Mouse (Mus musculus): Measurements from ENCODE around the gene Mcu. TPM values are rescaled to one million over a fixed set of nuclear protein-coding genes. Genes with fewer than 3 reads are reported as not detected.

The Mcu gene
- total and polyA plus RNA-seq, 3 experiments, result 4.9 to 5.7 (median 5.3) TPM

GRCm38 (mm10) chr10:59628641-59629505, 12.4 kb upstream of the Mcu start:
- dilution Hi-C loops (cut with MboI; ENCODE audit: extremely low pct_ligation_motif_present, extremely low pct_unique_long_range_greater_than_20kb, low sequenced_read_pairs) (no loop called here), in situ Hi-C loops (cut with MboI; ENCODE audit: low pct_ligation_motif_present, low pct_unique_long_range_greater_than_20kb, low sequenced_read_pairs) (no loop called here)
- Histone ChIP-seq H3K79me2 (replicated peaks; ENCODE audit: control insufficient read depth, extremely low read depth, insufficient read depth, poor library complexity, severe bottlenecking) (no peaks in the 10 kb centered on the region), H3K9ac (ENCODE audit: insufficient read depth, low read depth) (no peak overlapping the region), H3K27ac (ENCODE audit: insufficient read depth, low read depth) (no peak overlapping the region), H3K9me3 (replicated peaks; ENCODE audit: low read length) (no peaks in the 10 kb centered on the region), H3K4me2 (ENCODE audit: insufficient read depth, low read depth, poor library complexity, severe bottlenecking) (no peak overlapping the region), H3K36me3 (replicated peaks in 1 of 2; ENCODE audit: control insufficient read depth in 1 of 2, insufficient read depth in 1 of 2, low read length in 1 of 2) (no peaks in the 10 kb centered on the region), H3K27me3 (replicated peaks) (no peaks in the 10 kb centered on the region), H3K4me1 (ENCODE audit: control insufficient read depth in 1 of 2, insufficient read depth in 2 of 2) (no peaks in the 10 kb centered on the region), H3K4me3 (replicated peaks in 1 of 3; ENCODE audit: low read depth in 2 of 3, low read length in 2 of 3, poor library complexity in 1 of 3) (no peak overlapping the region)
- DNase-seq (ENCODE audit: extremely low read depth), result no peak
- no peak for TF ChIP-seq HCFC1 (IDR thresholded peaks at IDR 0.05; ENCODE audit: low read depth, low read length)
- TF ChIP-seq POLR2AphosphoS2 (IDR thresholded peaks at IDR 0.05; ENCODE audit: low read depth, low read length), result no peak
- no peak for TF ChIP-seq CTCF (conservative IDR thresholded peaks at IDR 0.05 in 1 of 2, IDR thresholded peaks at IDR 0.05 in 1 of 2; ENCODE audit: low read depth in 2 of 2, low read length in 2 of 2)
- no peak for TF ChIP-seq MAFK (IDR thresholded peaks at IDR 0.05; ENCODE audit: insufficient replicate concordance, low read length)
- TF ChIP-seq IRF4 (IDR thresholded peaks at IDR 0.05; ENCODE audit: low read depth, low read length), result no peak
- TF ChIP-seq RAD21 (IDR thresholded peaks at IDR 0.05; ENCODE audit: low read depth, low read length), result no peak
- no peak for TF ChIP-seq SMC3 (IDR thresholded peaks at IDR 0.05; ENCODE audit: low read depth, low read length)
- no peak for TF ChIP-seq BHLHE40 (IDR thresholded peaks at IDR 0.05; ENCODE audit: low read depth, low read length)
- TF ChIP-seq JUND (conservative IDR thresholded peaks at IDR 0.05; ENCODE audit: low read depth, low read length), result no peak
- TF ChIP-seq E2F4 (IDR thresholded peaks at IDR 0.05; ENCODE audit: insufficient replicate concordance, low read depth, low read length), result no peak
- TF ChIP-seq SIN3A (IDR thresholded peaks at IDR 0.05; ENCODE audit: low read length), result no peak
- TF ChIP-seq USF2 (conservative IDR thresholded peaks at IDR 0.05; ENCODE audit: low read depth, low read length), result no peak
- TF ChIP-seq ZNF384 (IDR thresholded peaks at IDR 0.05; ENCODE audit: low read depth, low read length), result no peak
- TF ChIP-seq ZC3H11A (IDR thresholded peaks at IDR 0.05; ENCODE audit: low read depth, low read length), result no peak
- no peak for TF ChIP-seq PAX5 (IDR thresholded peaks at IDR 0.05; ENCODE audit: low read length)
- TF ChIP-seq RCOR1 (conservative IDR thresholded peaks at IDR 0.05; ENCODE audit: low read depth, low read length), result no peak
- no peak for TF ChIP-seq NELFE (IDR thresholded peaks at IDR 0.05; ENCODE audit: low read depth, low read length)
- no peak for TF ChIP-seq ELF1 (IDR thresholded peaks at IDR 0.05; ENCODE audit: low read depth, low read length)
- no peak for TF ChIP-seq POLR2A (IDR thresholded peaks at IDR 0.05; ENCODE audit: low read depth, low read length)

GRCm38 (mm10) chr10:59623496-59623895, 7.0 kb upstream of the Mcu start:
- in situ Hi-C loops (cut with MboI; ENCODE audit: low pct_ligation_motif_present, low pct_unique_long_range_greater_than_20kb, low sequenced_read_pairs) (no loop called here), dilution Hi-C loops (cut with MboI; ENCODE audit: extremely low pct_ligation_motif_present, extremely low pct_unique_long_range_greater_than_20kb, low sequenced_read_pairs) (no loop called here)
- Histone ChIP-seq H3K9ac (ENCODE audit: insufficient read depth, low read depth) (no peak overlapping the region), H3K9me3 (replicated peaks; ENCODE audit: low read length) (no peaks in the 10 kb centered on the region), H3K27ac (ENCODE audit: insufficient read depth, low read depth) (no peak overlapping the region), H3K27me3 (replicated peaks) (peaks cover 2% of the 10 kb centered on the region), H3K79me2 (replicated peaks; ENCODE audit: control insufficient read depth, extremely low read depth, insufficient read depth, poor library complexity, severe bottlenecking) (no peaks in the 10 kb centered on the region), H3K36me3 (replicated peaks in 1 of 2; ENCODE audit: control insufficient read depth in 1 of 2, insufficient read depth in 1 of 2, low read length in 1 of 2) (no peaks in the 10 kb centered on the region), H3K4me2 (ENCODE audit: insufficient read depth, low read depth, poor library complexity, severe bottlenecking) (no peak overlapping the region), H3K4me3 (replicated peaks in 1 of 3; ENCODE audit: low read depth in 2 of 3, low read length in 2 of 3, poor library complexity in 1 of 3) (no peak overlapping the region), H3K4me1 (ENCODE audit: control insufficient read depth in 1 of 2, insufficient read depth in 2 of 2) (no peaks in the 10 kb centered on the region)
- DNase-seq (ENCODE audit: extremely low read depth), result no peak
- no peak for TF ChIP-seq POLR2AphosphoS2 (IDR thresholded peaks at IDR 0.05; ENCODE audit: low read depth, low read length)
- TF ChIP-seq PAX5 (IDR thresholded peaks at IDR 0.05; ENCODE audit: low read length), result no peak
- TF ChIP-seq CHD1 (IDR thresholded peaks at IDR 0.05; ENCODE audit: low read depth, low read length), result no peak
- TF ChIP-seq MAFK (IDR thresholded peaks at IDR 0.05; ENCODE audit: insufficient replicate concordance, low read length), result no peak
- no peak for TF ChIP-seq ZNF384 (IDR thresholded peaks at IDR 0.05; ENCODE audit: low read depth, low read length)
- no peak for TF ChIP-seq KAT2A (IDR thresholded peaks at IDR 0.05; ENCODE audit: insufficient replicate concordance, low read length)
- no peak for TF ChIP-seq UBTF (IDR thresholded peaks at IDR 0.05; ENCODE audit: low read depth, low read length)
- TF ChIP-seq NRF1 (IDR thresholded peaks at IDR 0.05; ENCODE audit: low read depth, low read length), result no peak
- no peak for TF ChIP-seq IRF4 (IDR thresholded peaks at IDR 0.05; ENCODE audit: low read depth, low read length)
- TF ChIP-seq TBP (conservative IDR thresholded peaks at IDR 0.05; ENCODE audit: low read depth, low read length), result no peak
- TF ChIP-seq CTCF (conservative IDR thresholded peaks at IDR 0.05 in 1 of 2, IDR thresholded peaks at IDR 0.05 in 1 of 2; ENCODE audit: low read depth in 2 of 2, low read length in 2 of 2), result no peak
- no peak for TF ChIP-seq JUN (IDR thresholded peaks at IDR 0.05; ENCODE audit: insufficient read depth, low read depth, low read length)
- no peak for TF ChIP-seq ETS1 (conservative IDR thresholded peaks at IDR 0.05; ENCODE audit: low read depth, low read length)
- TF ChIP-seq MYC (IDR thresholded peaks at IDR 0.05; ENCODE audit: low read depth, low read length), result no peak
- no peak for TF ChIP-seq MXI1 (IDR thresholded peaks at IDR 0.05; ENCODE audit: low read depth, low read length)
- TF ChIP-seq GABPA (IDR thresholded peaks at IDR 0.05; ENCODE audit: insufficient replicate concordance, low read depth, low read length), result no peak
- TF ChIP-seq MAX (IDR thresholded peaks at IDR 0.05; ENCODE audit: low read length), result no peak
